Mouse (Mus musculus) megakaryocyte-erythroid progenitor cell, adult 5-6 weeks (primary cell): ENCODE measurements around the gene Hivep3. TPM values are rescaled to one million over a fixed set of nuclear protein-coding genes. Genes with fewer than 3 reads are reported as not detected.

ENCODE experiments used
- ATAC-seq: replicated peaks from 2 replicates; pipeline ENCODE4 v1.8.0; 2016; ENCODE audit warnings: mild to moderate bottlenecking, inconsistent platforms; ENCODE audit not compliant: severe bottlenecking, poor library complexity, low FRiP score, low TSS enrichment
- total RNA-seq, 2 experiments: library from RNA; stranded (forward) in 1 of 2; stranded (reverse) in 1 of 2; fragments of 200-1000, 215-1000 nt in 1 of 2; fragments of >200 nt in 1 of 2; fragmentation: Nextera tagmentation in 1 of 2; gene quantifications; 2 replicates each; pipeline ENCODE4 v1.2.3; 2014 to 2017

The Hivep3 gene
- total RNA-seq, 2 experiments from 2014 or later: 2.5 to 2.9 TPM

GRCm38 (mm10) chr4:119759574-119760233 lies 26.1 kb downstream of the Hivep3 start:
- no peak for ATAC-seq

GRCm38 (mm10) chr4:119760820-119761219 lies 27.2 kb downstream of the Hivep3 start:
- ATAC-seq: no peak

- ATAC-seq: no peak
These were observed 28.0 kb downstream of the Hivep3 start for GRCm38 (mm10) chr4:119761459-119762121.

- ATAC-seq: no peak
These were observed 28.6 kb downstream of the Hivep3 start for GRCm38 (mm10) chr4:119762171-119762570.

- ATAC-seq: no peak
These were observed 34.5 kb downstream of the Hivep3 start for GRCm38 (mm10) chr4:119768046-119768445.

GRCm38 (mm10) chr4:119775913-119776312 lies 42.3 kb downstream of the Hivep3 start:
- ATAC-seq: no peak

GRCm38 (mm10) chr4:119777146-119777545 lies 43.6 kb downstream of the Hivep3 start:
- no peak for ATAC-seq

- no peak for ATAC-seq
These were observed 46.2 kb downstream of the Hivep3 start for GRCm38 (mm10) chr4:119779561-119780400.

- ATAC-seq: no peak
These were observed 47.3 kb downstream of the Hivep3 start for GRCm38 (mm10) chr4:119780881-119781280.

- no peak for ATAC-seq
These were observed 51.4 kb downstream of the Hivep3 start for GRCm38 (mm10) chr4:119784959-119785358.

GRCm38 (mm10) chr4:119786307-119786706 lies 52.7 kb downstream of the Hivep3 start:
- ATAC-seq: no peak

- no peak for ATAC-seq
These were observed 53.1 kb downstream of the Hivep3 start for GRCm38 (mm10) chr4:119786721-119787120.

GRCm38 (mm10) chr4:119788746-119789145 lies 55.2 kb downstream of the Hivep3 start:
- no peak for ATAC-seq

GRCm38 (mm10) chr4:119789495-119790148 lies 56.0 kb downstream of the Hivep3 start:
- no peak for ATAC-seq

GRCm38 (mm10) chr4:119798891-119799290 lies 65.3 kb downstream of the Hivep3 start:
- ATAC-seq: no peak

GRCm38 (mm10) chr4:119806556-119806955 lies 73.0 kb downstream of the Hivep3 start:
- no peak for ATAC-seq

- no peak for ATAC-seq
These were observed 73.8 kb downstream of the Hivep3 start for GRCm38 (mm10) chr4:119807359-119807758.

- ATAC-seq: peak; percentile 57; the same call in 1 of the 2 replicates
These were observed 75.7 kb downstream of the Hivep3 start for GRCm38 (mm10) chr4:119809245-119809644.

GRCm38 (mm10) chr4:119812775-119813174 lies 79.2 kb downstream of the Hivep3 start:
- peak; percentile 92 for ATAC-seq
